Mouse (Mus musculus): Measurements from ENCODE around the gene Sgcd. TPM values are rescaled to one million over a fixed set of nuclear protein-coding genes. Genes with fewer than 3 reads are reported as not detected.
"Not testable (repeated sequence)": the region's sequence is repeated elsewhere in the genome, so short reads cannot be mapped to it uniquely, and the experiment has no call there.

Gene Sgcd
- polyA plus RNA-seq, 2 experiments from 2014 or later, result not detected

GRCm38 (mm10) chr11:47447790-47448189, 541.0 kb downstream of the Sgcd start:
- ATAC-seq, result no peak

GRCm38 (mm10) chr11:47446337-47446736, 542.4 kb downstream of the Sgcd start:
- ATAC-seq, result no peak

- no peak for ATAC-seq
Measured at GRCm38 (mm10) chr11:47445683-47446082, 543.1 kb downstream of the Sgcd start.

- no peak for ATAC-seq
Measured at GRCm38 (mm10) chr11:47442266-47442665, 546.5 kb downstream of the Sgcd start.

GRCm38 (mm10) chr11:47399607-47400006, 589.2 kb downstream of the Sgcd start:
- ATAC-seq, result no peak

- ATAC-seq, result not testable (repeated sequence)
Measured at GRCm38 (mm10) chr11:47390798-47391197, 598.0 kb downstream of the Sgcd start.

GRCm38 (mm10) chr11:47389327-47389726, 599.4 kb downstream of the Sgcd start:
- ATAC-seq, result no peak

- no peak for ATAC-seq
Measured at GRCm38 (mm10) chr11:47387726-47388125, 601.0 kb downstream of the Sgcd start.

GRCm38 (mm10) chr11:47386136-47386535, 602.6 kb downstream of the Sgcd start:
- no peak for ATAC-seq

- ATAC-seq, result no peak
Measured at GRCm38 (mm10) chr11:47379630-47379958, 609.2 kb downstream of the Sgcd start.

GRCm38 (mm10) chr11:47378843-47379629, 609.7 kb downstream of the Sgcd start:
- no peak for ATAC-seq

GRCm38 (mm10) chr11:47377421-47377820, 611.3 kb downstream of the Sgcd start:
- no peak for ATAC-seq

GRCm38 (mm10) chr11:47376915-47377314, 611.9 kb downstream of the Sgcd start:
- no peak for ATAC-seq

- no peak for ATAC-seq
Measured at GRCm38 (mm10) chr11:47371616-47372015, 617.2 kb downstream of the Sgcd start.

GRCm38 (mm10) chr11:47351585-47351984, 637.2 kb downstream of the Sgcd start:
- no peak for ATAC-seq

- ATAC-seq, result no peak
Measured at GRCm38 (mm10) chr11:47343486-47343885, 645.3 kb downstream of the Sgcd start.

- no peak for ATAC-seq
Measured at GRCm38 (mm10) chr11:47333702-47334101, 655.1 kb downstream of the Sgcd start.

GRCm38 (mm10) chr11:47305579-47305978, 683.2 kb downstream of the Sgcd start:
- ATAC-seq, result no peak

GRCm38 (mm10) chr11:47304702-47305450, 683.9 kb downstream of the Sgcd start:
- ATAC-seq, result no peak

- ATAC-seq, result no peak
Measured at GRCm38 (mm10) chr11:47299777-47300176, 689.0 kb downstream of the Sgcd start.

- ATAC-seq, result no peak
Measured at GRCm38 (mm10) chr11:47297805-47298340, 690.9 kb downstream of the Sgcd start.

- ATAC-seq, result no peak
Measured at GRCm38 (mm10) chr11:47294741-47295140, 694.0 kb downstream of the Sgcd start.

GRCm38 (mm10) chr11:47276586-47276985, 712.2 kb downstream of the Sgcd start:
- ATAC-seq, result no peak

GRCm38 (mm10) chr11:47268556-47268955, 720.2 kb downstream of the Sgcd start:
- ATAC-seq, result no peak

Data from activated CD4-positive, CD25-positive, alpha-beta regulatory T cell, adult 4 months (primary cell).